Mouse (Mus musculus) cerebellum, postnatal 25 days (tissue): Measurements from ENCODE around the gene Olfr510.
"Not testable (repeated sequence)": the region's sequence is repeated elsewhere in the genome, so short reads cannot be mapped to it uniquely, and the experiment has no call there.

Source experiments
- DNase-seq, 2 experiments: peaks; one replicate each; pipeline ENCODE4 v3.0.0; 2021; ENCODE audit warnings: mixed read lengths in 2 of 2

Gene Olfr510

DNA sequence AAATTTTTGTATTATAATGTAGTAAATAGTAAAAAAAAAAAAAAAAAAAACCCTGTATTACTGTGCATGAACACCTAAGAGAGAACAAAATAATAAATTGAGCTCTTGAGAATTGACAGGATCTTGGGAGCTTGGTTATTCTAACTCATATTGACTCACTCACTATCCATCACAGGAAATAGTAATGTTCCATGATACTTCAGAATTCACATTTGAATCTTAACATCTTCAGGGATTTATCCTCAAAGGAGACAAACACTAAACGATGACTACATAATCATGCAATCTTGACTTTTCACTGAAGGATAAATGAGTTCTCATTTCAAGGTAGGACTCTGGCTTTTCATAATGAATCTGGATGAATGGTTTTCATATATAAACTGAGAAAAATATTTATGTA lies at the start of gene Olfr510:
Gene Olfr510 (plus strand): TSS at position 301 of the 400 bp plus-strand sequence.
- DNase-seq = no peak

DNA sequence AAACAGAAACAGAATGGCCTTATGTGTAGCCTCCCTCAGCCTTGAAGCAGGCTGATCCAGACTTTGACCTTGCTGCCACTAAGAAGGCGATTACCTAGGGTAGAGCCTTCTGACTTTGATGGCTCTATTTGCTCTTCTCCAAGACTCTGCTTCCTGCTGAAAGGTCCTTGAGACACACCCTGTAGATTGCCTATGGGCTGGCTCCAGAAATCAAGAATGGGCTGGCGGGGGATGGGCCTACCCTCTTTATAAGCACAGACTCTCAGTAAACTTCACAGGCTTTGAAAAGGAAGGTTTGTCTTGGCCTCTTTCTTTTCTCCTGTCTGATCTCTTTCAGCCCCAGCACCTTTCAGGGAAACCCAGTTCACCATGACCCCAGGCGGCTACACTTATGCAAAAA lies 49.4 kb upstream of the Olfr510 start:
- not testable (repeated sequence) for DNase-seq

DNA sequence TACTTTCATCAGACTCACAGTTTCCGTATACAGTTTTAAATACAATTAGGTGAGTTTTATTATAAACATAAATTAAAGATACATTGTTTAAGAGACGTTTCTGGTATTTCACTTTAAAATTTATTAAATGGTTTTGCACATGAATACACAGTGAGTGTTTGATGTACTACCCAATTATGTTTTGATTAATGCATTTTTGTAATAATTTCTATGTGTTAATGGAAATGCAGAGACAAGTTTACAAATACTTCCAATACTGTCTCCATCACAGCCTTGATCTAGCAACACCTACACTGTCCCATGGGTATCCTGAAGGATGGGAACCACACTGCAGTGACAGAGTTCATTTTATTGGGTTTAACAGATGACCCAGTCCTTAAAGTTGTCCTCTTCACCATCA lies 44.7 kb upstream of the Olfr510 start, which contains the start of gene Olfr507:
Gene Olfr507 (plus strand): TSS at position 301 of the 400 bp plus-strand sequence.
- DNase-seq = no peak

DNA sequence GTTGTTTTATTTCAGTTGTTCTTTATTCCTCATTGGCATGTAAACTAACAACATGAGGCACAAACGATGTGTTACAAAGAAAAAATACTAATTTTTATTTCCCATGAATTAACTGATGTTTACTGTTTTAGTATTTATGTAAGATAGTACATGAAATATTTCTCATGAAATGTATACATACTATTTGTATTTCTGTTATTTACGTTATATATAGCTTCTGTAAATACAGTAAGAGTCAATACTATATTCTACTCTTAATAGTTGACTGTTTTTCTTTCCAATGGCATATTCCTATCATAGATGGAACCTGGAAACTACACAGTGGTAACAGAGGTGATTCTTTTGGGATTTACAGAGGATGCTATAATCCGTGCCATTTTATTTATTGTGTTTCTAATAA lies 36.5 kb upstream of the Olfr510 start, which contains the start of gene Olfr508:
Gene Olfr508 (plus strand): TSS at position 301 of the 400 bp plus-strand sequence.
- DNase-seq = no peak

DNA sequence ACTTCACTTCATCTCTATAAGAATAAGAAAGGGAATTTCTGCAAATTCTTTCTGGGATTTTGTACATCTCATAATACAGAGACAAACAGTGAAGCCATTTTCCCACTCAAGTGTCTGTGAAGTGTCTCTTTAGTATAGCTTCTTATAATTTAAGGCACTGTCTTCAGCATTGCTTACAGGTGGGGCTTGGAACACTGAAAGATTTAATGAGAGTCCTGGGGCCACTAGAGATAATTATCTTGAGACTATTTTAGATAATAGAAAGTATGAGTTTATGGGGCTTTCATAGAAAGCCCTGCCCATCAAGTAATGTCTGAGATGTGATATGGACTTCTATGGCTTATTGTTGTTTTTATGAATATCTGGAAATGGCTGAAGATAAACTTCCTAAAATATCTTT lies 14.4 kb upstream of the Olfr510 start, which contains the start of gene Olfr509:
Gene Olfr509 (minus strand): TSS at position 101 of the 400 bp plus-strand sequence.
- DNase-seq = no peak

DNA sequence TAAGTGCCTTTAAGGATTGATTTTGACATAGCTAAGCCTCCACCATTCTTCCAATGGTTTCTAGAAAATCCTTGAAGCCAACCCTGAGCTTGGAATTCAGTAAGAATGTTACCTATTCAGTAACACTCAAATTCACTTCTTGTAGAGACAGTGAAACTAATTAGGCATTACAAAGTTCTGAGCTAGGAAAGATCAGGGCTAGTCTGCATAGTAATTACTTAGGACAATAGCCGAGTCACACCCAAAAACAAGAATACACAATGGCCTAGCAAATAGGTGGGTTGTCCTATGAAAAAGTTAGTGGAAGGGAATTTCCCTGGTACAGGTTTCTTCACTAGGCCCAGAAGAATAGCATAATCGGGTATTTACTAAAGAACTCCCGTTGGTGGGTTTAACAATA lies 3.8 kb upstream of the Olfr510 start:
- no peak for DNase-seq

DNA sequence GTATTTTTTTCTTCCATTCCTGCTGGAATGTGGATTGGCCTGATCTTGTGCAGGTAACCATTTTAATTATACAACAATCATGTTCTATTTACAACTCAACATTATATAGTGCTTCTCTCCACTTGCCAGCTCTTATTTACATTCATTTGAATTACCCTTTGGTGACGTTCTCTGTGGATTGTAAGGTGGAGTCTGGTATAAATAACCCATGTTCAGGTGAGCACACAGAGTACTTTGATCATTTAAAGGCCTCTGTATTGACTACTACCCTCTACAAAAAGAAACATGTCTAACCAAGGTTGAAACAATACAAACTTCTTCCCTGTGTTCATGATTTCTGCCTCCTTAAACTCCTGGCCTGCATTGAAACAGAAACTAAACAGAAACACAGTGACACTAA lies 4.8 kb downstream of the Olfr510 start:
- no peak for DNase-seq

DNA sequence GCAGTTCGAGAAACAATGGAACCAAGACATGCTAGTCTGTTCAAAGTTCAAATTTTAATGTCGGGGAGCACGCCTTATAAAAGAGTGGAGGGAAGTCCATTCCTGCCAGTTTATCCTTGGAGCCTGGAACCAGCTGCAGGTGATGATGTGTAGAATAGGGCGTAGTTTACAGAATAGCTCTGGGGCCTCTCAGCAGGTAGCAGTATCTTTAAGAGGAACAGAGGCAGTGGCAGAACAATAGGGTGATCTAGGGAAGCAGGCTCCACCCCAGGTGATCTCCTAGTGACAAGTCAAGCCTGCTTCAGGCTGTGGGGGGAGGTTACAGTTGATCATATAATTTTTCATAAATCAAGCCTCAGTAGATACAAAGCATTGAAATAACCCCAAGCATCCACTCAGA lies 12.7 kb downstream of the Olfr510 start:
- DNase-seq = no peak

DNA sequence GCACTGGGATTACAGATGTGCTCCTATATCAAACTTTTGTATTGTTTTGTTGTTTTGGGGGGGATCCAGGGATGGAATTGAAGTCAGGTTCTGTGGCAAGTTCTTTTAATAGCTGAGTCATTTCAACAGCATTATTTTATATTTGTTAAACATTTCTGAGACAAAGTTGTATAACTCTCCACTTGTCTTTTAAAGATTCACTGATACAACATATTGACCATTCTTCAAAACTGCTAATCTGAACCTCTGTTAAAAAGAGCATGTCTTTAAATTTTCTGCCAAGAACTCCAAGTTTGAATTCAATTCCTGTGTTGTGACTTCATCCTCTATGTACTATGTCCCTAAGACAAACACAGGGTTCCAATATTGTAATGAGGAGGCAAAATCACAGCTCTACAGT lies 46.8 kb downstream of the Olfr510 start, which contains the start of gene Olfr512:
Gene Olfr512 (plus strand): TSS at position 301 of the 400 bp plus-strand sequence.
- no peak for DNase-seq
